Mouse (Mus musculus) embryonic facial prominence, embryonic 11.5 days (tissue): ENCODE results near the gene Tsen54. TPM values are rescaled to one million over a fixed set of nuclear protein-coding genes. Genes with fewer than 3 reads are reported as not detected.

Experiments used
- ATAC-seq: fragments of 200-750 bp; cut with Nextera tagmentation; replicated peaks from 2 replicates; pipeline ENCODE4 v1.8.0; 2017; ENCODE audit warnings: low read depth; ENCODE audit not compliant: insufficient number of reproducible peaks, low FRiP score, low TSS enrichment
- DNase-seq: peaks from one replicate; pipeline ENCODE4 v3.0.0-alpha.2; 2015; ENCODE audit warnings: low spot score
- H3K27ac ChIP-seq: fragments of 300-500 bp; sonication (generic); replicated peaks from 2 replicates; pipeline ENCODE4 v1.5.1; 2014; ENCODE audit warnings: mild to moderate bottlenecking, low read depth, low read length, control low read depth
- H3K27me3 ChIP-seq: fragments of 300-500 bp; sonication (generic); 2 replicates; pipeline ENCODE4 v1.6.1; 2014; ENCODE audit warnings: mild to moderate bottlenecking, low read length, moderate library complexity, mixed read lengths; ENCODE audit not compliant: control insufficient read depth, insufficient read depth
- H3K36me3 ChIP-seq: fragments of 300-500 bp; sonication (generic); replicated peaks from 2 replicates; pipeline ENCODE4 v1.6.1; 2014; ENCODE audit warnings: low read depth, mild to moderate bottlenecking, low read length, moderate library complexity, mixed read lengths; ENCODE audit not compliant: control insufficient read depth, insufficient read depth
- H3K4me1 ChIP-seq: fragments of 300-500 bp; sonication (generic); 2 replicates; pipeline ENCODE4 v1.6.1; 2014; ENCODE audit warnings: low read length, mixed read lengths; ENCODE audit not compliant: control insufficient read depth, insufficient read depth
- H3K4me2 ChIP-seq: fragments of 300-500 bp; sonication (generic); 2 replicates; pipeline ENCODE4 v1.6.1; 2014; ENCODE audit warnings: low read depth, mild to moderate bottlenecking, control low read depth, low read length, moderate library complexity
- H3K4me3 ChIP-seq: fragments of 300-500 bp; sonication (generic); 2 replicates; pipeline ENCODE4 v1.5.1; 2014; ENCODE audit warnings: low read depth, low read length, control low read depth
- H3K9ac ChIP-seq: fragments of 300-500 bp; sonication (generic); replicated peaks from 2 replicates; pipeline ENCODE4 v1.6.1; 2014; ENCODE audit warnings: mild to moderate bottlenecking, control low read depth, low read length
- H3K9me3 ChIP-seq: fragments of 300-500 bp; sonication (generic); replicated peaks from 2 replicates; pipeline ENCODE4 v1.6.1; 2016; ENCODE audit warnings: mild to moderate bottlenecking, low read length, inconsistent platforms, mixed read lengths; ENCODE audit not compliant: control insufficient read depth
- WGBS: fragments of 180-500 bp; shearing (Covaris S2); extraction: QIAGEN DNeasy Blood & Tissue Kit; methylation state at CpG from one replicate; pipeline ENCODE4 v1.1.7; 2014; 5-methylcytosine and 5-hydroxymethylcytosine counted together
- polyA plus RNA-seq: library from polyadenylated mRNA; unstranded; fragments of >200 nt; fragmentation: Nextera tagmentation; extraction: Ambion mirVana; gene quantifications from 2 replicates; pipeline ENCODE4 v1.2.1, GENCODE M21; 2014

The Tsen54 gene
- polyA plus RNA-seq, 1 experiment from 2014 or later: 22.2 TPM

GRCm38 (mm10) chr11:115833021-115833513 is 18.5 kb downstream of the Tsen54 start:
- Histone ChIP-seq H3K9me3 (no peaks in the 10 kb centered on the region), H3K36me3 (no peaks in the 10 kb centered on the region), H3K4me1 (peaks cover 5% of the 10 kb centered on the region), H3K4me2 (no peak overlapping the region), H3K27me3 (no peaks in the 10 kb centered on the region), H3K4me3 (no peak overlapping the region), H3K9ac (no peak overlapping the region), H3K27ac (no peak overlapping the region)
- DNase-seq (no peak), ATAC-seq (no peak)
- 14% methylated on average over 8 of the region's 8 CpGs for WGBS

- peaks cover 5% of the 10 kb centered on the region for H3K4me1 ChIP-seq
- H3K27ac ChIP-seq: no peak overlapping the region
- H3K27me3 ChIP-seq: no peaks in the 10 kb centered on the region
- no peak for ATAC-seq
- WGBS: 68% methylated on average over 6 of the region's 6 CpGs
- no peak overlapping the region for H3K4me3 ChIP-seq
- no peak overlapping the region for H3K9ac ChIP-seq
- no peaks in the 10 kb centered on the region for H3K36me3 ChIP-seq
- no peak for DNase-seq
- H3K4me2 ChIP-seq: no peak overlapping the region
- no peaks in the 10 kb centered on the region for H3K9me3 ChIP-seq
Observed at GRCm38 (mm10) chr11:115834033-115834432, 19.5 kb downstream of the Tsen54 start.

- H3K9me3 ChIP-seq: no peaks in the 10 kb centered on the region
- peaks cover 5% of the 10 kb centered on the region for H3K4me1 ChIP-seq
- no peak for ATAC-seq
- no peak overlapping the region for H3K4me3 ChIP-seq
- H3K36me3 ChIP-seq: no peaks in the 10 kb centered on the region
- no peak overlapping the region for H3K4me2 ChIP-seq
- no peak overlapping the region for H3K27ac ChIP-seq
- DNase-seq: no peak
- H3K27me3 ChIP-seq: no peaks in the 10 kb centered on the region
- 45% methylated on average over 11 of the region's 11 CpGs for WGBS
- no peak overlapping the region for H3K9ac ChIP-seq
Observed at GRCm38 (mm10) chr11:115836656-115837395, 22.3 kb downstream of the Tsen54 start.

GRCm38 (mm10) chr11:115837606-115838345 is 23.3 kb downstream of the Tsen54 start:
- H3K4me3 ChIP-seq: no peak overlapping the region
- H3K4me2 ChIP-seq: no peak overlapping the region
- no peak overlapping the region for H3K27ac ChIP-seq
- no peaks in the 10 kb centered on the region for H3K27me3 ChIP-seq
- H3K9ac ChIP-seq: no peak overlapping the region
- ATAC-seq: no peak
- no peaks in the 10 kb centered on the region for H3K36me3 ChIP-seq
- no peak for DNase-seq
- no peaks in the 10 kb centered on the region for H3K9me3 ChIP-seq
- peaks cover 7% of the 10 kb centered on the region for H3K4me1 ChIP-seq
- WGBS: 92% methylated on average over 22 of the region's 22 CpGs

- Histone ChIP-seq H3K36me3 (no peaks in the 10 kb centered on the region), H3K27me3 (no peaks in the 10 kb centered on the region), H3K4me3 (no peak overlapping the region), H3K27ac (peak overlapping the region; percentile 47; the same call in 1 of the 2 replicates), H3K9ac (no peak overlapping the region), H3K4me1 (peaks cover 5% of the 10 kb centered on the region), H3K9me3 (no peaks in the 10 kb centered on the region), H3K4me2 (no peak overlapping the region)
- DNase-seq: peak; percentile 35
- 41% methylated on average over 4 of the region's 4 CpGs for WGBS
- no peak for ATAC-seq
Observed at GRCm38 (mm10) chr11:115838895-115839311, 24.4 kb downstream of the Tsen54 start.

GRCm38 (mm10) chr11:115839732-115840131 is 25.2 kb downstream of the Tsen54 start:
- no peak overlapping the region for H3K4me3 ChIP-seq
- H3K27me3 ChIP-seq: no peaks in the 10 kb centered on the region
- DNase-seq (no peak), ATAC-seq (no peak)
- no peak overlapping the region for H3K4me2 ChIP-seq
- H3K27ac ChIP-seq: no peak overlapping the region
- WGBS: 61% methylated on average over 3 of the region's 3 CpGs
- H3K9me3 ChIP-seq: no peaks in the 10 kb centered on the region
- peaks cover 5% of the 10 kb centered on the region for H3K4me1 ChIP-seq
- H3K9ac ChIP-seq: no peak overlapping the region
- H3K36me3 ChIP-seq: no peaks in the 10 kb centered on the region

- H3K9ac ChIP-seq: no peak overlapping the region
- no peaks in the 10 kb centered on the region for H3K27me3 ChIP-seq
- H3K4me1 ChIP-seq: peaks cover 5% of the 10 kb centered on the region
- no peak overlapping the region for H3K27ac ChIP-seq
- H3K4me2 ChIP-seq: no peak overlapping the region
- no peaks in the 10 kb centered on the region for H3K9me3 ChIP-seq
- no peak for DNase-seq
- ATAC-seq: no peak
- 85% methylated on average over 6 of the region's 6 CpGs for WGBS
- no peak overlapping the region for H3K4me3 ChIP-seq
- no peaks in the 10 kb centered on the region for H3K36me3 ChIP-seq
Observed at GRCm38 (mm10) chr11:115841044-115841443, 26.5 kb downstream of the Tsen54 start.
